Mouse (Mus musculus): Measurements from ENCODE around the gene Arhgef28. TPM values are rescaled to one million over a fixed set of nuclear protein-coding genes. Genes with fewer than 3 reads are reported as not detected.

Arhgef28 gene
- polyA plus RNA-seq, 1 experiment, result 3.3 TPM

DNA sequence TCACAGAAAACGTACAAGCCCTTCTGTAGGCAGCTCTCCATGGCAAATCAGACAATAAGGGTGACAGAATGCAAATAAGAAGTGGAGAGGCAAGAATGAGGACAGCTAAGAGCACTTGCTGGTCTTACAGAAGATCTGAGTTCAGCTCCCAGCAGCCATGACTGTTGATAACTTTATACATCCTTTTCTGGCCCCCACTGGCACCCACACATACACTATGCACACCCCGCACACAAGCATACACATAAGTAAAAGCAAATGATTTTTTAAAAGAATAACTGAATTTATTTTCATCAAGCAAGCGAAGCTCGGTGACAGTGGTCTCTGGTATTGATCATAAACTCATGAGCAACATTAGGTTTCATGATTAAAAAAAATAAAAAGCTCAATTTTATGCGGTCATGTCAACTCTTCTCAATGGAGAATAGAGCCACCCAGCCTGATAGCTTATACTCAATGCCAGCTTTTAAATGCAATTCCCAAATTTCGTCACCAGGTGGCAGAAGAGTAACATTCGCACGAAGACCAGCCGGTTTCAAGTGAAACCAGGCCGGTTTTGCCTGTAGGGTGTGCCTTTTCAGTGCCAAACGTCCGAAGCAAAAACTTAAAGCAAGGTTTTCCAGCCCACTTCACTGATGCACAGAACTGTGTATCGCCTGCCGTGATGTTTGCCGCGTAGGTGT lies 175.1 kb downstream of the Arhgef28 start:
- H3K27me3 ChIP-seq (ENCODE audit: control insufficient read depth, insufficient read depth, low read length), result no peaks in the 10 kb centered on the region
- no peaks in the 10 kb centered on the region for H3K36me3 ChIP-seq (ENCODE audit: control insufficient read depth, insufficient read depth, low read length)
- no peak overlapping the region; the same call in 1 of the 2 replicates for H3K27ac ChIP-seq (ENCODE audit: insufficient read depth, low read depth, low read length)
- H3K4me3 ChIP-seq (ENCODE audit: low read depth, low read length), result peak overlapping the region; percentile 57
- WGBS, result 19% methylated on average over 16 of the region's 16 CpGs
- no peaks in the 10 kb centered on the region for H3K4me1 ChIP-seq (ENCODE audit: control insufficient read depth, insufficient read depth, insufficient read length, low read length)
- no peak for TF ChIP-seq POLR2A (IDR thresholded peaks at IDR 0.05; ENCODE audit: low read depth, low read length)
- peak; percentile 74; the same call in 1 of the 2 replicates for TF ChIP-seq CTCF (IDR thresholded peaks at IDR 0.05; ENCODE audit: extremely low read depth, insufficient read length, insufficient replicate concordance, low read depth, low read length)

DNA sequence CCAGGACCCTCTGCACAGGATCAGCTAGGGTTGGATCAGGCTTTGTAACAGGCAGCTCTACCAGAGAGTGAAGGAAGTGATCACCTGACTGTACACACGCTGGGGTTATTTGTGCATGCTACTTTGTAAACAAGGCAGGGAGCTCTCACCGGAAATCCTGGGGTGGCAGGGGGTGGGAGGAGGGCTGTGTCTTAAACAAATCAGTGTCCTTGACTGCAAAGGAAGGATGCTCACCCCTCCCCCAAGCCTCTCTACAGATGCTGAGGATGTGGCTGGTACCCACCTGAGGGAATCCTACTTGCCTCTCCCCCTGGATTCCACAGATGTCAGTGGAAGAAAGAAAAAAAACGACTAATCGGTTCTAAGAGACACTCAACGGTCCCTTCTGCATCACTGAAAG lies 176.2 kb downstream of the Arhgef28 start:
- no peaks in the 10 kb centered on the region for H3K27me3 ChIP-seq (ENCODE audit: control insufficient read depth, insufficient read depth, low read length)
- no peak overlapping the region for H3K27ac ChIP-seq (ENCODE audit: insufficient read depth, low read depth, low read length)
- 72% methylated on average over 5 of the region's 5 CpGs for WGBS
- H3K36me3 ChIP-seq (ENCODE audit: control insufficient read depth, insufficient read depth, low read length), result no peaks in the 10 kb centered on the region
- H3K4me1 ChIP-seq (ENCODE audit: control insufficient read depth, insufficient read depth, insufficient read length, low read length), result no peaks in the 10 kb centered on the region
- no peak for TF ChIP-seq CTCF (IDR thresholded peaks at IDR 0.05; ENCODE audit: extremely low read depth, insufficient read length, insufficient replicate concordance, low read depth, low read length)
- TF ChIP-seq POLR2A (IDR thresholded peaks at IDR 0.05; ENCODE audit: low read depth, low read length), result no peak
- no peak overlapping the region for H3K4me3 ChIP-seq (ENCODE audit: low read depth, low read length)

DNA sequence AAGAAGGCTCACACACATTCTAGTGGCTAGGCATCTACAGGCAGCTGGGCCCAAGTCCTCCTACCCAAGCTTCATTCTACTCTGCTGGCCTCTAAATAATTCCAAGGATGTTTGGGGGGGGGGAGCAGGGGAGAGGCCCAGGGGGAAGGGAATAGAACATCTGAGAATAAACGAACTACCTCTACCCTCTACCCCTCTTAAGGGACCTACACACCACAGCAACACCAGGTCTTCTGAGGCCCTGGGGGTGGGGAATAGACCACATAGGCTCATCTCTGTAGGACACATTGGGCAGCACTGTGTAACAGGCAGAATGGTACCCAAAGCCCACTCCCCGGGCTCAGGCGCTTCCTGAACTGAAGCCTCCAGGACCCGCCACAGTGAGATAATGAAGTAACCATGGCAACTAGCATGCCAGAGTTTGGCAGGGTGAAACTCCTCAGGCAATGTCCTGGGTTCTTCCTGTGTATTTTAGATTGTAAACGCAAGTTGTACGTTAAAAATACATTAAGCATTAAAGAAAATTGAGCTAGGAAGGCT lies 177.5 kb downstream of the Arhgef28 start:
- no peak overlapping the region for H3K27ac ChIP-seq (ENCODE audit: insufficient read depth, low read depth, low read length)
- 0 out of 2 replicates have a peak, but pooled peaks cover 2% of the 10 kb centered on the region for H3K4me1 ChIP-seq (ENCODE audit: control insufficient read depth, insufficient read depth, insufficient read length, low read length)
- TF ChIP-seq POLR2A (IDR thresholded peaks at IDR 0.05; ENCODE audit: low read depth, low read length), result no peak
- no peak for TF ChIP-seq CTCF (IDR thresholded peaks at IDR 0.05; ENCODE audit: extremely low read depth, insufficient read length, insufficient replicate concordance, low read depth, low read length)
- H3K36me3 ChIP-seq (ENCODE audit: control insufficient read depth, insufficient read depth, low read length), result no peaks in the 10 kb centered on the region
- no peak overlapping the region for H3K4me3 ChIP-seq (ENCODE audit: low read depth, low read length)
- WGBS, result 84% methylated on average over 6 of the region's 6 CpGs
- H3K27me3 ChIP-seq (ENCODE audit: control insufficient read depth, insufficient read depth, low read length), result no peaks in the 10 kb centered on the region

DNA sequence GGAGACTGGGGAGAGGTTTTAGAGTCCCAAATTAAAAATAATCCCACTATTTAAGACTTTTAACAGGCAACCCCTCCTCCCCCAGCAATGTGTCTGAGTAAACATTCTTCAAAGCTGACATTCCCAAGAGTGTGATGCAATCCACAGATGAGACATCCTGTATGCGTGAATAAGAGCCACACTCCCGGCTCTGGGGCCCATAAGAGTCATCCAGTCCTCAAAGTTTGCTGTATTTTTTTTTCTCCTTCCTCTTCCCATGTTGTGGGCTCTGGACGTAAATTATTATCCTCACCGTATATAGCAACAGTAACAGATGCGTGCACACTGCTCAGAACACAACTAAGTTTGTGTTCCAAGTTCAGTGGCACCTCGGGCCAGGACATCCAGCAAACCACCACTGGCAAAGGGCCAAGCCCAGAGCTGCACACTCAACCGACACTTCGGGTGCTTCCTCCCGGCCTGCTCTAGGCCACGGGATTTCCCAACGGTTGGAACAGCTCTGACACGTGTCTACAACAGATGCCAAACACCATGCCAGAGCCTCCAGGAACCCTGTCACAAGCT lies 178.5 kb downstream of the Arhgef28 start:
- Histone ChIP-seq H3K36me3 (ENCODE audit: control insufficient read depth, insufficient read depth, low read length) (no peaks in the 10 kb centered on the region), H3K4me3 (ENCODE audit: low read depth, low read length) (no peak overlapping the region), H3K27ac (ENCODE audit: insufficient read depth, low read depth, low read length) (peak overlapping the region; percentile 44), H3K4me1 (ENCODE audit: control insufficient read depth, insufficient read depth, insufficient read length, low read length) (0 out of 2 replicates have a peak, but pooled peaks cover 3% of the 10 kb centered on the region), H3K27me3 (ENCODE audit: control insufficient read depth, insufficient read depth, low read length) (no peaks in the 10 kb centered on the region)
- WGBS, result 27% methylated on average over 12 of the region's 12 CpGs
- TF ChIP-seq CTCF (IDR thresholded peaks at IDR 0.05; ENCODE audit: extremely low read depth, insufficient read length, insufficient replicate concordance, low read depth, low read length) (no peak), POLR2A (IDR thresholded peaks at IDR 0.05; ENCODE audit: low read depth, low read length) (no peak)

DNA sequence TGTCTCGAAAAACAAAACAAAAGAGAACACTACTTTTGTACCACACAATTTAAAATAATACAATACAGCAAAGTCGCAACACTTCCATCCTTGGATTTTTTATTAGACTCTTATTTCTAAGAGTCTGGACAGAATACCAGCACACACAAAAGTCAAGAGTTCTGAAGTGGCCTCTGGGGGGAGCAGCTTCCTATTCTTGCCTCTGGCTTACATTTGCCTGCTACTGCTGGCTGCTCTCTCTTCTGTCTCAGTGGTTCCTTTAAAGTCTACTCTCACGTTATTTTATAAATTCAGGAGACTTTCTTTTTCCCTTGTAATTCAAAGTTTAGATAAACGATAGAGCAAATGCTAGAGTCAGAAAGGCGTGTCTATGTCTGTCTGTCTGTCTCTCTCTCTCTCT lies 179.1 kb downstream of the Arhgef28 start:
- H3K27me3 ChIP-seq (ENCODE audit: control insufficient read depth, insufficient read depth, low read length), result no peaks in the 10 kb centered on the region
- TF ChIP-seq POLR2A (IDR thresholded peaks at IDR 0.05; ENCODE audit: low read depth, low read length) (no peak), CTCF (IDR thresholded peaks at IDR 0.05; ENCODE audit: extremely low read depth, insufficient read length, insufficient replicate concordance, low read depth, low read length) (no peak)
- 74% methylated on average over 5 of the region's 5 CpGs for WGBS
- peak overlapping the region; percentile 39; the same call in 1 of the 2 replicates for H3K27ac ChIP-seq (ENCODE audit: insufficient read depth, low read depth, low read length)
- H3K4me1 ChIP-seq (ENCODE audit: control insufficient read depth, insufficient read depth, insufficient read length, low read length), result 0 out of 2 replicates have a peak, but pooled peaks cover 3% of the 10 kb centered on the region
- no peak overlapping the region for H3K4me3 ChIP-seq (ENCODE audit: low read depth, low read length)
- no peaks in the 10 kb centered on the region for H3K36me3 ChIP-seq (ENCODE audit: control insufficient read depth, insufficient read depth, low read length)

DNA sequence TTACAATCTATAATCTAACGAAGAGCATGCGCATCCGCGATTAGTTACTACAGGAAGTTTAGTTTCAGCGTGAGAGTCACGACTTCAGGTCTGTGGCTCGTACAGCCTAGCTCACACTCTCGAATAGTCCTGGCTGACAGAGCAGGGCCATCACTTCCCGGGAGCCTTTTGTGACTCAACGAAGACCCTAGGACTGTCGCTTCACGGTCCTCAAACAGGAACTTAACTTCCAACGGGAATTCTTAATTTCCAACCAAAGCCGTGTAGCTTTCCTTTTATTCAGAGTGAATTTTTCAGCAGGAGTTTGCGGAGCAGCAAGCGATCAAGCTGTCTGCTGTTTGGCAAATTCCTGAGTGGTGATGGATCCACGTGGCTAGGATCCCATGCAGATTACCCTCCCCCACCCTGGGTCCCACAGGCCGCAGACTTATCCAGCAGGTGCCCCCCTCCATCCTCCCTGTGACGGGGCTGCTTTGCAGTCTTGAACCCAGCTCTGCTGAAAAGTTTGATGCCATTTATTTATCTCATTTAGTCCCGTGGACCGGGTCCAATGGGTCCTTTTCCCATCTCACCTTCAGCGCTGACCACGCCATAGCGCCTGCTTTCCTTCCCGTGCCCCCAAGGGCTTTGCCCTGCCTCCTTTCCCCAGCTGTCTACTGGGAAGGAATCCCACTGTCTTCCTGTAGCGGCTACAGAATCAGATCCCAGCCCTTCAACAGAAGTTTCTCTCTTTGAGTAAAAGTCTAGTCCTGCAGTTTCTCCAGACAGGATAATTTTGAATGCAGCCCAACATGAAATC lies 180.3 kb downstream of the Arhgef28 start:
- H3K27me3 ChIP-seq (ENCODE audit: control insufficient read depth, insufficient read depth, low read length), result no peaks in the 10 kb centered on the region
- 0 out of 2 replicates have a peak, but pooled peaks cover 3% of the 10 kb centered on the region for H3K4me1 ChIP-seq (ENCODE audit: control insufficient read depth, insufficient read depth, insufficient read length, low read length)
- no peak overlapping the region for H3K4me3 ChIP-seq (ENCODE audit: low read depth, low read length)
- TF ChIP-seq CTCF (IDR thresholded peaks at IDR 0.05; ENCODE audit: extremely low read depth, insufficient read length, insufficient replicate concordance, low read depth, low read length) (no peak), POLR2A (IDR thresholded peaks at IDR 0.05; ENCODE audit: low read depth, low read length) (no peak)
- 89% methylated on average over 26 of the region's 26 CpGs for WGBS
- H3K36me3 ChIP-seq (ENCODE audit: control insufficient read depth, insufficient read depth, low read length), result no peaks in the 10 kb centered on the region
- no peak overlapping the region for H3K27ac ChIP-seq (ENCODE audit: insufficient read depth, low read depth, low read length)
